Mouse (Mus musculus): ENCODE data around the gene Tstd3.
"Not testable (repeated sequence)": the region's sequence is repeated elsewhere in the genome, so short reads cannot be mapped to it uniquely, and the experiment has no call there.

The Tstd3 gene

DNA sequence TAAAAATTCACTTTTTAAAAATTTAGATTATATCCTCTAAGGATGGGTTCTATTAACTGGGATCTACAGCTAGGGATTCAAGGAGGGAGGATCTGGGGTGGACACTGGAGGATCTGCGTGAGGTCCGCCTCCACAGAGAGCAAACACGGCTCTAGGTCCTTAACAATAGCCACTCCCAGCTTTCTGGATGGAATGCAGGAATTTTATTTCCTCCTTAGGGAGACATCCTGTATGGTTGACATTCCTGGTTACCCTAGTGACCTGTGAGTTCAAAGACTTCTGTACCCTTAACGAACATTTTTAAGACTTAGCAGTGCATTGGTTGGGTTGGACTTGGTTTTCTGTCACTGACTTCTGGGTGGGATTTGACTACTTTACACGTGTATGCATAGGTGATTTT, 21.3 kb downstream of the Tstd3 start:
- no peak for DNase-seq (ENCODE audit: low read depth)

DNA sequence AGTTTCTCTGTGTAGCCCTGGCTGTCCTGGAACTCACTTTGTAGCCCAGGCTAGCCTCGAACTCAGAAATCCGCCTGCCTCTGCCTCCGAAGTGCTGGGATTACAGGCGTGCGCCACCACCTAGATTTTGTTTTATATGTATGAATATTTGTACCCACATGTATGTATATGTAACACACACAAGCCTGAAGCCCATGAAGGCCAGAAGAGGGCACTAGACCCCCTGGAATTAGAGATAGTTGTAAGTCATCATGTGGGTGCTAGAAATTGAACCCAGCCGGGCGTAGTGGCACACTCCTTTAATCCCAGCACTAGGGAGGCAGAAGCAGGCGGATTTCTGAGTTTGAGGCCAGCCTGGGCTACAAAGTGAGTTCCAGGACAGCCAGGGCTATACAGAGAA, 22.9 kb downstream of the Tstd3 start:
- DNase-seq (ENCODE audit: low read depth), result not testable (repeated sequence)

DNA sequence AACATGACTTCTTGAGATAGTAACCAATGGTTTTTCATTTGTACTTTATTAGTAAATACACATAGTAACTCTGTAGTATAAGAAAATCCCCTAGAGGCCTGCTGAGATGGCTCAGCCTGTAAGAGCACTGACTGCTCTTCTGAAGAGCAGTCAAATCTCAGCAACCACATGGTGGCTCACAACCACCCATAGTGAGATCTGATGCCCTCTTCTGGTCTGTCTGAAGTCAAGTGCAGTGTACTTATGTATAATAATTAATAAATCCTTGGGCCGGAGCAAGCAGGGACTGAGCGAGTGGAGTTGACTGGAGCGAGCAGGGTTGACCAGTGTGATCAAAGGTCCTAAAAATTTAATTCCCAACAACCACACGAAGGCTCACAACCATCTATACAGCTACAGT, 27.8 kb downstream of the Tstd3 start:
- no peak for DNase-seq (ENCODE audit: low read depth)

DNA sequence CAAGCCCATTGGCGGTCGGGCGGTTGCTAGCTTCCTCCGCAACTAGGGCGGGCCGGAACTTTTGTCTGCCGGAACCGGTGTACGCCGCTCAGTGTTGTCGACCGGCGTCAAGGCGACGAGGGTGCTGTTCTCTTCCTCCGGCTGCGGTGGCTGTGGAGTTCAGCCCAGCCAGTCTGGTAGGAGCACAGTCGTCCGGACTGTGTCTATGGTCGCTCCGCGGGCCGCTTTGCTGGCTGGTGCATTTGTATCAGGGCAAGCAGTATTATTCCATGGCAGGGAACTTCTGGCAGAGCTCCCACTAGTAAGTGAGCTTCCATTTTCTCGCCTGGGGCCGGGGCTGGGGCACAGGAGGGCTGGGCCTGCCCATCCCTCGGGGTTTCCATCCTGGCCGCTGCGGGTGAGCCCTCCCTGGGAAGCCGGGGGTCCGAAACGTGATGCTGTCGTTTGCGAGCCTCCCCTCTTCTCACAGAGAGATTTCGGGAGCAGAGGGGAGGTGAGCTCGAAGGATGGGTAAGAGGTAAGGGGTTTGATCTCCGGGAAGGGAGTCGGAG, 39.3 kb downstream of the Tstd3 start, which contains the start of gene Ccnc:
Gene Ccnc (plus strand): TSS at position 87 of the 551 bp plus-strand sequence.
- DNase-seq (ENCODE audit: low read depth), result peak; percentile 82

GRCm38 (mm10) chr4:21726912-21727614, 39.9 kb downstream of the Tstd3 start:
- DNase-seq (ENCODE audit: low read depth), result peak; percentile 26

DNA sequence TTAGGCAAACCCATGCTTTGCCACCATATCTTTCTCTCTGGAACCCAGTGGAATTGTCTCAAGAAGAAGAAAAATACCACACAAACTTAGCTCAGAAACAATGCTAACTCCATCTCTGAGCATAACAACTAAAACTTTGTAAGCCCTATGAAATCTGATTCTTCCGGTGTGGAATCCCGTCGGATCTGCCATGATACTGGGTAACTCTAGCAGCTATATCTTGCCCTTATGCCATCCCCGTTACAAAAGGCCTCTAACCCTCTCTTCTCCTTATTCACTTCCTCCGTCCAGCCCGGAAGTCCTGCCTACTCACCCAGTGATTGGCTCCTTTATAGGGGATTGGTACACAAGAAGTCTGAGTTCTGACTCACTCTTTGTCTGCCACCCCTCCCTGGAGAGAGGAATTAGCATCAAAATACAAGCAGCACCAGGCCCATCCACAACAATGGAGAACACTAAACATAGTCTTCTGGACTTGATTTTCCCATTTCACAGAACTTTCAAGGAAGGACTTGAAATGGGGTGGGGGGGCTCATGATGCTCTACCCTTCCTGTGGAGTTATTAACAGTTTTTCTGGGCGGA, 44.2 kb downstream of the Tstd3 start:
- no peak for DNase-seq (ENCODE audit: low read depth)

DNA sequence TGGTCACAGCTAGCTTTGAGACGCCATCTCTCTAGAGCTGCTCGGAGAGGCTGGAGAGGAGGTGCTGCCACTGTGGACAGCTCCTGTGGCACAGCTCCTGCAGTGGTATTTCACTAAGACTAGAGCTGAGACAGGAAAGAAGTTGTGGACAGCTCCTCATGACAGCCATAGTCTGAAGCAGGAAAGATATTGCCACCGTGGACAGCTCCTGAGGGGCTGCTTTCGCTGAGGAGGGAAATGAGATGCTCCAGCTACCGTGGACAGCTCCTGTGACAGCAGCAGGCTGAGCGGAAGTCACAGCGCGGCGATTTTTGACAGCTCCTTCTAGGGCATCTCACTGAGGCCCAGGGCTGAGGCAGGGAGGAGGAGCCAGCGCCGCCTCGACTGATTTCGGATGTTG, 54.9 kb downstream of the Tstd3 start:
- peak; percentile 73 for DNase-seq (ENCODE audit: low read depth)
